Mouse (Mus musculus): ENCODE results near the gene Prkch. TPM values are rescaled to one million over a fixed set of nuclear protein-coding genes. Genes with fewer than 3 reads are reported as not detected.

Gene Prkch
- polyA plus RNA-seq, 1 experiment: 1.6 TPM

DNA sequence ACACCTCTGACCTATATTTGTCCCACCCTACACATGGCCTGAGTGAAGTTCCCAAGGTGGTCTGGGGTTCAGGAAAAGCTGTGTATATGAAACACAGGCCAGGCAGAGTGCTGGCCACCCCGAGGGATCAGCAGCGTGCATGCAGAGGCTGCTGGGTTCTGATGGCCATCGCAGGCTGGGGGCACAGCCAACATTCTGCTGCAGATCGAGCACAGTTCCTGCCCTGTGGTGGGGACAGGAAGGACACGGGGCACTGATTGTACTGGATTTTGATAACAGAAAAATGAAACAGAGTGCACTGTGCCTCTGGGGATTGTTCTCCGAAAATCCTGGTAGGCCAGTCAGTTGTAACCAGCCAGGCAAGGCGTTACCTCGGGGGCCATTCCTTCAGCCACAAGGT is 181.6 kb downstream of the Prkch start:
- TF ChIP-seq POLR2A (IDR thresholded peaks at IDR 0.05; ENCODE audit: control insufficient read depth, low read depth, low read length): peak; percentile 63
- no peak for TF ChIP-seq CTCF (IDR thresholded peaks at IDR 0.05; ENCODE audit: control insufficient read depth, insufficient read depth, insufficient replicate concordance, low read depth, low read length)

DNA sequence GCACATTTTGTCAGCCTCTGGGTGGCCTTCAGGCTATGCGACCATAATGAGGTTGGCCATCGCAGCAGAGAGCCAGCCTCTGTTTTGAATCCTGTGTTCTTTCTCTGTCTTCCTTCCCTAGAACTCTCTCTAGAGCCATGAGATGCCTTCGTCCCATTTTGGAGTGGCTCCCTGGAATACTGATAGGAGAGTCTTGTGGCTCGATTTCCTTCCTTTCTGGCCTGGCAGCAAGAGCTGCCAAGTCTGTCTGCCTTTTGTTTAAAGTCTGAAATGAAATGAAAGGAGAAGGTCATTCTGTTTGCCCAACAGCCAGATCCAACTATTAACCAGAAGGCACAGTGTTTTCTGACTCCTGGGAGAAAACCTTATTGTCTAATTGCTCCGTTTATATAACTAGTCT is 184.2 kb downstream of the Prkch start:
- Histone ChIP-seq H3K4me3 (ENCODE audit: control insufficient read depth, low read depth, low read length) (no peak overlapping the region), H3K4me1 (ENCODE audit: control insufficient read depth, insufficient read depth, low read length) (no peaks in the 10 kb centered on the region; the same call in 1 of the 2 replicates), H3K36me3 (ENCODE audit: control insufficient read depth, insufficient read depth, low read length) (no peaks in the 10 kb centered on the region), H3K27me3 (ENCODE audit: control insufficient read depth, insufficient read depth, low read length) (no peaks in the 10 kb centered on the region), H3K27ac (ENCODE audit: control insufficient read depth, insufficient read depth, low read depth, low read length) (no peak overlapping the region)
- TF ChIP-seq CTCF (IDR thresholded peaks at IDR 0.05; ENCODE audit: control insufficient read depth, insufficient read depth, insufficient replicate concordance, low read depth, low read length): no peak
- TF ChIP-seq POLR2A (IDR thresholded peaks at IDR 0.05; ENCODE audit: control insufficient read depth, low read depth, low read length): no peak

More for the DNA sequence above, 181.6 kb downstream of the Prkch start:
- no peak overlapping the region for H3K4me3 ChIP-seq (ENCODE audit: control insufficient read depth, low read depth, low read length)
- H3K4me1 ChIP-seq (ENCODE audit: control insufficient read depth, insufficient read depth, low read length): no peaks in the 10 kb centered on the region; the same call in 1 of the 2 replicates
- no peaks in the 10 kb centered on the region for H3K36me3 ChIP-seq (ENCODE audit: control insufficient read depth, insufficient read depth, low read length)
- no peaks in the 10 kb centered on the region for H3K27me3 ChIP-seq (ENCODE audit: control insufficient read depth, insufficient read depth, low read length)
- peak overlapping the region; percentile 54 for H3K27ac ChIP-seq (ENCODE audit: control insufficient read depth, insufficient read depth, low read depth, low read length)

GRCm38 (mm10) chr12:73769536-73769935 is 184.9 kb downstream of the Prkch start:
- no peak overlapping the region for H3K4me3 ChIP-seq (ENCODE audit: control insufficient read depth, low read depth, low read length)
- no peaks in the 10 kb centered on the region for H3K27me3 ChIP-seq (ENCODE audit: control insufficient read depth, insufficient read depth, low read length)
- no peak for TF ChIP-seq CTCF (IDR thresholded peaks at IDR 0.05; ENCODE audit: control insufficient read depth, insufficient read depth, insufficient replicate concordance, low read depth, low read length)
- TF ChIP-seq POLR2A (IDR thresholded peaks at IDR 0.05; ENCODE audit: control insufficient read depth, low read depth, low read length): no peak

DNA sequence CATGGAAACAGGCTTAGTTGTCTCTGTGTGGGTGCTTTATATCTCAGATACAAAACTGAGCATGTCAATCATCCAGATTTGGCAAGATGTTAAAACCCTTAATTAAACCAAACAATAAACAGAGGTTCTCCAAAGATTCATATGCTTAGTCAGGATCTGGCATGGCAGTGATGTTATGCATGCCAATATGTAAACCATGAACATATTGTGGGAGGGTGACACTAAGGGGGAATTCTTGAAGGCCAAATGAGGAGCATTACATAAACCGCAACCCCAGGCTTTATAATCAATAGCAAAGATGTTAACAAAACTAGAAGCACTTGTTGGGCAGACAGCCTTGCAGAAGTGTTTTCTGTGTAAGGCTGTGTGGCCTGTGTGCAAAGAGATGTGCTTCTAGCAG is 186.2 kb downstream of the Prkch start:
- H3K36me3 ChIP-seq (ENCODE audit: control insufficient read depth, insufficient read depth, low read length): no peaks in the 10 kb centered on the region

More at GRCm38 (mm10) chr12:73769536-73769935, 184.9 kb downstream of the Prkch start:
- H3K36me3 ChIP-seq (ENCODE audit: control insufficient read depth, insufficient read depth, low read length): no peaks in the 10 kb centered on the region
- no peaks in the 10 kb centered on the region; the same call in 1 of the 2 replicates for H3K4me1 ChIP-seq (ENCODE audit: control insufficient read depth, insufficient read depth, low read length)
- no peak overlapping the region for H3K27ac ChIP-seq (ENCODE audit: control insufficient read depth, insufficient read depth, low read depth, low read length)

DNA sequence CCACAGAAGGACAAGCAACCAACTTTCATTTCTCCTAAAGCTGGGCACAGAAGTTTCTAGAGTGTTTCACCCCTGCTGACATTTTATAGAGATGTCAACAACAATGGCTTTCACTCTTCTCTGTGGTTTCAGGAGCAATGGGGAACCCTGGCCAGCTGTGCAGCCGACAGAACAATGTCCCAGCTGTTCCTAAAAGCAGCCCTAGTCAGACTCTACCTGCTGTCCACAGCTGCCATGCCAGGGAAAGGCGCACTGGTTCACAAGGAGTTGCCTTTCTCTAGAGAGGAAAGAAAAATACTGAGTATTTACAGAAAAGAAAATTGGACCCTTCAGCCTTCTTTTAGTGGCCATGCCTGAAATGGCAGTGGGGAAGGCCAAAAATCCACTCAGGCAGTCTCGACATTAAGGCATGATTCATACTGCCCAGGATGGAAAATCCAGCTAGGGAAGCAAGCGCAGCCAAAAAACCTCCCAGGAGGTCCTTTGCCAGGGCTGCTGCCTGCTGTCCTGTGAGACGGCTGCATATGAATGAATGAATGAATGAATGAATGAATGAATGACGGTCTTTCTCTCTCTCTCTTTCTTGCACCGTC is 190.3 kb downstream of the Prkch start:
- Histone ChIP-seq H3K36me3 (ENCODE audit: control insufficient read depth, insufficient read depth, low read length) (no peaks in the 10 kb centered on the region), H3K4me1 (ENCODE audit: control insufficient read depth, insufficient read depth, low read length) (no peaks in the 10 kb centered on the region), H3K27ac (ENCODE audit: control insufficient read depth, insufficient read depth, low read depth, low read length) (no peak overlapping the region), H3K27me3 (ENCODE audit: control insufficient read depth, insufficient read depth, low read length) (no peaks in the 10 kb centered on the region), H3K4me3 (ENCODE audit: control insufficient read depth, low read depth, low read length) (no peak overlapping the region)
- TF ChIP-seq CTCF (IDR thresholded peaks at IDR 0.05; ENCODE audit: control insufficient read depth, insufficient read depth, insufficient replicate concordance, low read depth, low read length): no peak
- no peak for TF ChIP-seq POLR2A (IDR thresholded peaks at IDR 0.05; ENCODE audit: control insufficient read depth, low read depth, low read length)

More for the DNA sequence above, 186.2 kb downstream of the Prkch start:
- Histone ChIP-seq H3K4me3 (ENCODE audit: control insufficient read depth, low read depth, low read length) (no peak overlapping the region), H3K27me3 (ENCODE audit: control insufficient read depth, insufficient read depth, low read length) (no peaks in the 10 kb centered on the region), H3K27ac (ENCODE audit: control insufficient read depth, insufficient read depth, low read depth, low read length) (no peak overlapping the region), H3K4me1 (ENCODE audit: control insufficient read depth, insufficient read depth, low read length) (no peaks in the 10 kb centered on the region)
- no peak for TF ChIP-seq POLR2A (IDR thresholded peaks at IDR 0.05; ENCODE audit: control insufficient read depth, low read depth, low read length)
- TF ChIP-seq CTCF (IDR thresholded peaks at IDR 0.05; ENCODE audit: control insufficient read depth, insufficient read depth, insufficient replicate concordance, low read depth, low read length): no peak

DNA sequence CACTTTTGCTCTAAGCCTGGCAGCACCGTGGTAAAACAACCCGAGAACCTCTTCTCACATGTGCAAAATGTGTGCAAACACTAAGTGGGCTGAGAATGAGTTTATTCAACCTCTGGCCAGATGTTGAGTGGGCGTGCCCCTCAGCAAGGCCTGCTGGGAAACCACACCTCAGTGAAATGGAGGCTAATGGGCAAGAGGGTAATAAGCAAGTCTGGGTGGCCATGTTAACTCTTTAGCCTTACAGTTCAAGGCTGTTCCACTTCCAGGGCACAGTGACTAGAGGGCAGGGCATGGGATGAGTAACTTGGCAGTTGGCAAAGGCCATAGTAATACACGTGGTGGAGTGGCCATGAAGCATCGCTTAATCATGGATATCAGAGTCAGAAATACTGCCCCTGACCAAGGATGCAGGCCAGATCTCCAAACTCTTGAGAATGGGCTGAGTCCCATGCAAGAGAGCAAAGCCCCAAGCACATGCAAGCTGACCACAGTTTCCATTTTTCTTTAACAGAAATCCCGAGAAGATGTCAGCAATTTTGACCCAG is 191.9 kb downstream of the Prkch start:
- no peak overlapping the region for H3K4me3 ChIP-seq (ENCODE audit: control insufficient read depth, low read depth, low read length)
- TF ChIP-seq CTCF (IDR thresholded peaks at IDR 0.05; ENCODE audit: control insufficient read depth, insufficient read depth, insufficient replicate concordance, low read depth, low read length) (no peak), POLR2A (IDR thresholded peaks at IDR 0.05; ENCODE audit: control insufficient read depth, low read depth, low read length) (no peak)
- H3K4me1 ChIP-seq (ENCODE audit: control insufficient read depth, insufficient read depth, low read length): no peaks in the 10 kb centered on the region
- H3K27me3 ChIP-seq (ENCODE audit: control insufficient read depth, insufficient read depth, low read length): no peaks in the 10 kb centered on the region
- H3K36me3 ChIP-seq (ENCODE audit: control insufficient read depth, insufficient read depth, low read length): no peaks in the 10 kb centered on the region
- no peak overlapping the region; the same call in 1 of the 2 replicates for H3K27ac ChIP-seq (ENCODE audit: control insufficient read depth, insufficient read depth, low read depth, low read length)

DNA sequence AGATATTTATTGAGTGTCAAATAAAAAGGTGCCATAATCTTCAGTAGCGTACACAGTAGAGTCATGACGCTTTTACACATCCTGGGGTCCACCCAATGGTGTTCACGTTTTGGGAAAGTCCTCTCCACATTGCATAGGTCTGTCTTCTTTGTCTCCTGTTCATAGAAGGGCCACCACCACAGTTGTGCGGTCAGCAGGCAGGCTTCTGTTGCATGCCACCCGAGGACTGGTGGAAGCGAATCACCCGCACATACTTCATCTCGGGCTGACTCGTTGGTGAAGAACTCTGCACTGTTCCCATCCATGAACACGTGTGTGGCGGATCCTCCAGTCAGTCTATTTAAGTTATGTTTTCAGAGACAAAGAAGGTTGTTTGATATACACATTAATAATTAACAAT is 193.1 kb downstream of the Prkch start:
- TF ChIP-seq CTCF (IDR thresholded peaks at IDR 0.05; ENCODE audit: control insufficient read depth, insufficient read depth, insufficient replicate concordance, low read depth, low read length) (no peak), POLR2A (IDR thresholded peaks at IDR 0.05; ENCODE audit: control insufficient read depth, low read depth, low read length) (no peak)
- H3K27ac ChIP-seq (ENCODE audit: control insufficient read depth, insufficient read depth, low read depth, low read length): no peak overlapping the region
- H3K36me3 ChIP-seq (ENCODE audit: control insufficient read depth, insufficient read depth, low read length): no peaks in the 10 kb centered on the region
- no peaks in the 10 kb centered on the region for H3K4me1 ChIP-seq (ENCODE audit: control insufficient read depth, insufficient read depth, low read length)
- H3K4me3 ChIP-seq (ENCODE audit: control insufficient read depth, low read depth, low read length): no peak overlapping the region
- H3K27me3 ChIP-seq (ENCODE audit: control insufficient read depth, insufficient read depth, low read length): no peaks in the 10 kb centered on the region
